Mouse (Mus musculus): Measurements from ENCODE around the gene Tmem222.

Tmem222 gene

GRCm38 (mm10) chr4:133247806-133248449 lies 29.7 kb downstream of the Tmem222 start:
- DNase-seq, result no peak

GRCm38 (mm10) chr4:133247072-133247471 lies 30.5 kb downstream of the Tmem222 start:
- peak; percentile 54 to 76 for DNase-seq

GRCm38 (mm10) chr4:133244289-133244688 lies 33.3 kb downstream of the Tmem222 start:
- DNase-seq, result no peak

- no peak for DNase-seq
Observed at GRCm38 (mm10) chr4:133243538-133243937, 34.1 kb downstream of the Tmem222 start.

GRCm38 (mm10) chr4:133242710-133243109 lies 34.9 kb downstream of the Tmem222 start:
- DNase-seq, result no peak

GRCm38 (mm10) chr4:133241910-133242309 lies 35.7 kb downstream of the Tmem222 start:
- DNase-seq, result no peak

GRCm38 (mm10) chr4:133240934-133241908 lies 36.4 kb downstream of the Tmem222 start:
- DNase-seq, result peak; percentile 86 to 93

- DNase-seq, result peak; percentile 93 to 96
Observed at GRCm38 (mm10) chr4:133240490-133240921, 37.1 kb downstream of the Tmem222 start, which contains the start of gene Map3k6. Gene Map3k6, plus strand, starts transcription at chr4:133240818.

GRCm38 (mm10) chr4:133237911-133238310 lies 39.7 kb downstream of the Tmem222 start:
- no peak for DNase-seq

- no peak for DNase-seq
Observed at GRCm38 (mm10) chr4:133235415-133235814, 42.2 kb downstream of the Tmem222 start.

- no peak for DNase-seq
Observed at GRCm38 (mm10) chr4:133234771-133235170, 42.8 kb downstream of the Tmem222 start.

- peak; percentile 62 to 76 for DNase-seq
Observed at GRCm38 (mm10) chr4:133233285-133233976, 44.2 kb downstream of the Tmem222 start.

GRCm38 (mm10) chr4:133229582-133229981 lies 48.0 kb downstream of the Tmem222 start:
- no peak for DNase-seq

GRCm38 (mm10) chr4:133227636-133228035 lies 50.0 kb downstream of the Tmem222 start:
- no peak for DNase-seq

GRCm38 (mm10) chr4:133226073-133226472 lies 51.5 kb downstream of the Tmem222 start:
- DNase-seq, result peak in 1 of 2 experiments; percentile 52

GRCm38 (mm10) chr4:133223875-133224274 lies 53.7 kb downstream of the Tmem222 start:
- DNase-seq, result no peak

GRCm38 (mm10) chr4:133221701-133222100 lies 55.9 kb downstream of the Tmem222 start:
- DNase-seq, result no peak

- DNase-seq, result peak; percentile 66 to 79
Observed at GRCm38 (mm10) chr4:133220656-133221055, 56.9 kb downstream of the Tmem222 start.

- DNase-seq, result no peak
Observed at GRCm38 (mm10) chr4:133218745-133219144, 58.8 kb downstream of the Tmem222 start.

- peak; percentile 44 to 54 for DNase-seq
Observed at GRCm38 (mm10) chr4:133217641-133218040, 60.0 kb downstream of the Tmem222 start.

All from lung, adult 18-20 months (tissue).